Mouse (Mus musculus): ENCODE results near the gene Tomt. TPM values are rescaled to one million over a fixed set of nuclear protein-coding genes. Genes with fewer than 3 reads are reported as not detected.
"Not testable (repeated sequence)": the region's sequence is repeated elsewhere in the genome, so short reads cannot be mapped to it uniquely, and the experiment has no call there.

The Tomt gene
- polyA plus RNA-seq, 1 experiment from 2014 or later = 1.2 TPM

GRCm38 (mm10) chr7:101933300-101933699 is 27.1 kb upstream of the Tomt start:
- Histone ChIP-seq H3K9me3 (no peaks in the 10 kb centered on the region), H3K36me3 (replicated peaks) (peaks cover 24% of the 10 kb centered on the region), H3K27ac (peak overlapping the region; percentile 95), H3K4me3 (peak overlapping the region; percentile 90), H3K4me1 (peaks cover 27% of the 10 kb centered on the region), H3K27me3 (ENCODE audit: poor library complexity, severe bottlenecking) (no peaks in the 10 kb centered on the region)
- WGBS = 9% methylated on average over 15 of the region's 15 CpGs
- no peak for DNase-seq (ENCODE audit: extremely low spot score, low spot score)

GRCm38 (mm10) chr7:101932551-101932950 is 26.4 kb upstream of the Tomt start:
- Histone ChIP-seq H3K4me3 (peak overlapping the region; percentile 90), H3K9me3 (no peaks in the 10 kb centered on the region), H3K36me3 (replicated peaks) (peaks cover 18% of the 10 kb centered on the region), H3K27ac (no peak overlapping the region), H3K27me3 (ENCODE audit: poor library complexity, severe bottlenecking) (no peaks in the 10 kb centered on the region), H3K4me1 (peaks cover 27% of the 10 kb centered on the region)
- DNase-seq (ENCODE audit: extremely low spot score, low spot score) = no peak
- 94% methylated on average over 1 of the region's 1 CpGs for WGBS

GRCm38 (mm10) chr7:101928093-101928492 is 21.9 kb upstream of the Tomt start:
- Histone ChIP-seq H3K27ac (no peak overlapping the region), H3K27me3 (ENCODE audit: poor library complexity, severe bottlenecking) (no peaks in the 10 kb centered on the region), H3K4me3 (no peak overlapping the region)

GRCm38 (mm10) chr7:101925892-101926291 is 19.7 kb upstream of the Tomt start:
- DNase-seq (ENCODE audit: extremely low spot score, low spot score); H3K27ac ChIP-seq; H3K9me3 ChIP-seq; H3K36me3 ChIP-seq (replicated peaks); H3K4me1 ChIP-seq; H3K27me3 ChIP-seq (ENCODE audit: poor library complexity, severe bottlenecking); H3K4me3 ChIP-seq: not testable (repeated sequence)

More at GRCm38 (mm10) chr7:101928093-101928492, 21.9 kb upstream of the Tomt start:
- H3K4me1 ChIP-seq = peaks cover 8% of the 10 kb centered on the region
- H3K36me3 ChIP-seq (replicated peaks) = no peaks in the 10 kb centered on the region; the same call in 1 of the 2 replicates
- H3K9me3 ChIP-seq = 0 out of 2 replicates have a peak, but pooled peaks cover 4% of the 10 kb centered on the region
- no peak for DNase-seq (ENCODE audit: extremely low spot score, low spot score)
- 82% methylated on average over 3 of the region's 3 CpGs for WGBS

- H3K4me3 ChIP-seq = no peak overlapping the region
- H3K4me1 ChIP-seq = no peaks in the 10 kb centered on the region
- H3K36me3 ChIP-seq (replicated peaks) = peaks cover 24% of the 10 kb centered on the region
- H3K9me3 ChIP-seq = no peaks in the 10 kb centered on the region
- H3K27me3 ChIP-seq (ENCODE audit: poor library complexity, severe bottlenecking) = no peaks in the 10 kb centered on the region
- peak; percentile 59 for DNase-seq (ENCODE audit: extremely low spot score, low spot score)
- WGBS = 21% methylated on average over 1 of the region's 1 CpGs
- H3K27ac ChIP-seq = no peak overlapping the region
These were observed 11.9 kb upstream of the Tomt start for GRCm38 (mm10) chr7:101918071-101918470.

GRCm38 (mm10) chr7:101911982-101912381 is 5.8 kb upstream of the Tomt start:
- no peaks in the 10 kb centered on the region for H3K9me3 ChIP-seq
- no peak for DNase-seq (ENCODE audit: extremely low spot score, low spot score)
- H3K36me3 ChIP-seq (replicated peaks) = peaks cover 68% of the 10 kb centered on the region
- no peak overlapping the region for H3K4me3 ChIP-seq
- H3K27me3 ChIP-seq (ENCODE audit: poor library complexity, severe bottlenecking) = no peaks in the 10 kb centered on the region
- WGBS = 72% methylated on average over 3 of the region's 3 CpGs
- H3K4me1 ChIP-seq = peaks cover 11% of the 10 kb centered on the region
- no peak overlapping the region for H3K27ac ChIP-seq

GRCm38 (mm10) chr7:101910138-101910537 is 4.0 kb upstream of the Tomt start:
- WGBS = 89% methylated on average over 4 of the region's 4 CpGs
- H3K9me3 ChIP-seq = no peaks in the 10 kb centered on the region
- H3K36me3 ChIP-seq (replicated peaks) = peaks cover 64% of the 10 kb centered on the region
- no peak overlapping the region for H3K4me3 ChIP-seq
- no peak for DNase-seq (ENCODE audit: extremely low spot score, low spot score)
- H3K27me3 ChIP-seq (ENCODE audit: poor library complexity, severe bottlenecking) = no peaks in the 10 kb centered on the region
- H3K27ac ChIP-seq = no peak overlapping the region
- peaks cover 23% of the 10 kb centered on the region for H3K4me1 ChIP-seq

- WGBS = 89% methylated on average over 4 of the region's 4 CpGs
- Histone ChIP-seq H3K27ac (no peak overlapping the region), H3K4me3 (no peak overlapping the region), H3K9me3 (no peaks in the 10 kb centered on the region), H3K27me3 (ENCODE audit: poor library complexity, severe bottlenecking) (no peaks in the 10 kb centered on the region), H3K4me1 (peaks cover 27% of the 10 kb centered on the region), H3K36me3 (replicated peaks) (peaks cover 47% of the 10 kb centered on the region)
- DNase-seq (ENCODE audit: extremely low spot score, low spot score) = no peak
These were observed 2.2 kb upstream of the Tomt start for GRCm38 (mm10) chr7:101908367-101908766.

GRCm38 (mm10) chr7:101906696-101907095 is 537 bp upstream of the Tomt start:
- Histone ChIP-seq H3K36me3 (replicated peaks) (peaks cover 42% of the 10 kb centered on the region), H3K27me3 (ENCODE audit: poor library complexity, severe bottlenecking) (no peaks in the 10 kb centered on the region), H3K4me1 (peaks cover 27% of the 10 kb centered on the region), H3K9me3 (0 out of 2 replicates have a peak, but pooled peaks cover 5% of the 10 kb centered on the region), H3K4me3 (peak overlapping the region; percentile 88), H3K27ac (peak overlapping the region; percentile 99)
- no peak for DNase-seq (ENCODE audit: extremely low spot score, low spot score)
- WGBS = 79% methylated on average over 8 of the region's 8 CpGs

GRCm38 (mm10) chr7:101905561-101906286 is 435 bp downstream of the Tomt start, which contains the start of gene Lamtor1:
Lamtor1 (plus strand) TSS chr7:101905904.
- Histone ChIP-seq H3K27me3 (ENCODE audit: poor library complexity, severe bottlenecking) (no peaks in the 10 kb centered on the region), H3K27ac (peak within 1 kb of the TSS; percentile 99), H3K36me3 (replicated peaks) (peaks cover 41% of the 10 kb centered on the region), H3K4me1 (peaks cover 27% of the 10 kb centered on the region), H3K4me3 (peak within 1 kb of the TSS; percentile 88), H3K9me3 (0 out of 2 replicates have a peak, but pooled peaks cover 5% of the 10 kb centered on the region)
- DNase-seq (ENCODE audit: extremely low spot score, low spot score) = peak; percentile 100
- under 1% methylated on average over 60 of the region's 61 CpGs for WGBS

GRCm38 (mm10) chr7:101902846-101903245 is 3.3 kb downstream of the Tomt start:
- no peak for DNase-seq (ENCODE audit: extremely low spot score, low spot score)

GRCm38 (mm10) chr7:101901969-101902368 is 4.2 kb downstream of the Tomt start:
- H3K36me3 ChIP-seq (replicated peaks) = peaks cover 48% of the 10 kb centered on the region
- H3K27ac ChIP-seq = no peak overlapping the region
- 95% methylated on average over 10 of the region's 10 CpGs for WGBS
- peaks cover 21% of the 10 kb centered on the region for H3K4me1 ChIP-seq
- H3K27me3 ChIP-seq (ENCODE audit: poor library complexity, severe bottlenecking) = no peaks in the 10 kb centered on the region
- H3K9me3 ChIP-seq = 0 out of 2 replicates have a peak, but pooled peaks cover 5% of the 10 kb centered on the region
- no peak for DNase-seq (ENCODE audit: extremely low spot score, low spot score)
- H3K4me3 ChIP-seq = no peak overlapping the region

More at GRCm38 (mm10) chr7:101902846-101903245, 3.3 kb downstream of the Tomt start:
- Histone ChIP-seq H3K36me3 (replicated peaks) (peaks cover 47% of the 10 kb centered on the region), H3K27me3 (ENCODE audit: poor library complexity, severe bottlenecking) (no peaks in the 10 kb centered on the region), H3K4me3 (no peak overlapping the region), H3K9me3 (0 out of 2 replicates have a peak, but pooled peaks cover 5% of the 10 kb centered on the region), H3K27ac (no peak overlapping the region), H3K4me1 (peaks cover 22% of the 10 kb centered on the region)

GRCm38 (mm10) chr7:101900331-101901097 is 5.6 kb downstream of the Tomt start:
- WGBS = 91% methylated on average over 16 of the region's 16 CpGs
- no peaks in the 10 kb centered on the region for H3K27me3 ChIP-seq (ENCODE audit: poor library complexity, severe bottlenecking)
- H3K4me1 ChIP-seq = peaks cover 20% of the 10 kb centered on the region
- no peak for DNase-seq (ENCODE audit: extremely low spot score, low spot score)
- peaks cover 48% of the 10 kb centered on the region for H3K36me3 ChIP-seq (replicated peaks)
- H3K9me3 ChIP-seq = 0 out of 2 replicates have a peak, but pooled peaks cover 5% of the 10 kb centered on the region
- no peak overlapping the region for H3K4me3 ChIP-seq
- no peak overlapping the region for H3K27ac ChIP-seq
